Mouse (Mus musculus): ENCODE results near the gene Dip2a. TPM values are rescaled to one million over a fixed set of nuclear protein-coding genes. Genes with fewer than 3 reads are reported as not detected.

The Dip2a gene
- total RNA-seq, 1 experiment from 2014 or later = 6.0 TPM

DNA sequence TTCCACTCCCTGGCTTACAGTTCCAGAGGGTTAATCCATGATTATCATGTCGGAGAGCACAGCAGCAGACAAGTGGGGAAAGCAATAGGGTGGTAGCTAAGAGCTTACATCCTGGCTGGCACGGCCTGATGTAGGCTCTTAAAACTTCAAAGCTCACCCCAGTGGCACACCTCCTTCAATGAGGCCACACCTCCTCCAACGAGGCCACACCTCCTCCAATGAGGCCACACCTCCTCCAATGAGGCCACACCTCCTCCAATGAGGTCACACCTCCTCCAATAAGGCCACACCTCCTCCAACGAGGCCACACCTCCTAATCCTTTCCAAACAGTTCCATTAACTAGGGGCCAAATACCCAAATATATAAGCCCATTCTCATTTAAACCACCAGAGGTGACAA lies 130.9 kb downstream of the Dip2a start:
- no peak for ATAC-seq (replicated peaks in 1 of 2; ENCODE audit: insufficient read depth in 1 of 2, low FRiP score in 2 of 2, low TSS enrichment in 1 of 2, low read depth in 1 of 2, poor library complexity in 2 of 2, severe bottlenecking in 2 of 2)

DNA sequence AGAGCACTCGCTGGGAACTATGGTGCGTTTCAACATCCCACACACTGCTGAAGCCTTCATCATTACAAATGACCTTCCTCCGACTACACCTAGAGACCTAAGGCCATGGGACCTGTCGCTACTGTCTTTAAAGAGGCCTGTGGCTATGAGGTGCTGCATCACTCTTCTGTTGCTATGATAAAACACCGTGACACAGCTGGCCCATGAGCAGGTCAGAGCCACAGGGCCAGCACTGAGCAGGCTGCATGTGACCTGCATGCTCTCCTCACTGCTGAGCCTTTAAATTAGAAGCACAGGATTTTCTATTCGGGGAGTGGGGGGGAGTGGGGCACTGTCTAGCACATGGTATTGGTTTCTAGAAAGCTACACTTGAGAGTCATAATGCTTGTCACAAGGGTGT lies 133.0 kb downstream of the Dip2a start:
- ATAC-seq (replicated peaks in 1 of 2; ENCODE audit: insufficient read depth in 1 of 2, low FRiP score in 2 of 2, low TSS enrichment in 1 of 2, low read depth in 1 of 2, poor library complexity in 2 of 2, severe bottlenecking in 2 of 2) = no peak

DNA sequence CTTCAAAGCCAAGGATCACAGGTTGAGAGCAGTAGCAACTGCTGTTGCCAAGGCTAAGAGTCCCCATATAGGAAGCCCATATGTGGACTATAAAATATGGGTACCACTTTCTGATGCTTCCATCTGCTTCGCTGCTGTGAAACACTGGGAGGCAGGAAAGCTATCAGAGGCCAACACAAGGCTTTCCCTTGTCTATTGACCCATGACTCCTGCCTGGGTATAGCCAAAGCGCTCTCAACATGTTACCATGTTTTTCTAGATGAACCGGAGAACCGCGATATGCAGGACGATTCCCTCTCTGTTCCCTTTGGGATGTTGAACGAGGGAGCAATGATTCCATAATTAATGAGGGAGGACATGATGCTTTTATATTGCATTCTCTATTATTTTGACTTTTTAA lies 134.3 kb downstream of the Dip2a start:
- ATAC-seq (replicated peaks in 1 of 2; ENCODE audit: insufficient read depth in 1 of 2, low FRiP score in 2 of 2, low TSS enrichment in 1 of 2, low read depth in 1 of 2, poor library complexity in 2 of 2, severe bottlenecking in 2 of 2) = no peak

Other genes with a start within 250 kb of the Dip2a start
- gene Slc5a4b, start 234.3 kb downstream of the Dip2a start, total RNA-seq (2017) = not detected in 2 replicates
- not detected in 2 replicates for gene Slc5a4a, start 197.8 kb downstream of the Dip2a start, total RNA-seq (2017)
- gene Prmt2, start 107.4 kb downstream of the Dip2a start, total RNA-seq (2017) = 4.2 and 5.8 TPM in 2 replicates
- not detected in 2 replicates for gene S100b, start 91.4 kb downstream of the Dip2a start, total RNA-seq (2017)
- gene AC141477.1, start 95.2 kb upstream of the Dip2a start, total RNA-seq (2017) = not detected in 2 replicates
- 72.1 and 90.7 TPM in 2 replicates for gene Pcnt, start 97.5 kb upstream of the Dip2a start, total RNA-seq (2017)
- not detected in 2 replicates for gene 2610028H24Rik, start 103.8 kb upstream of the Dip2a start, total RNA-seq (2017)
- gene Mcm3ap, start 123.6 kb upstream of the Dip2a start, total RNA-seq (2017) = 65.7 and 67.2 TPM in 2 replicates
- gene Ybey, start 123.8 kb upstream of the Dip2a start, total RNA-seq (2017) = 6.1 and 7.1 TPM in 2 replicates
- gene Lss, start 186.3 kb upstream of the Dip2a start, total RNA-seq (2017) = 3.8 and 8.2 TPM in 2 replicates
- not detected in 2 replicates for gene Spatc1l, start 217.0 kb upstream of the Dip2a start, total RNA-seq (2017)
- not detected in 2 replicates for gene Ftcd, start 230.4 kb upstream of the Dip2a start, total RNA-seq (2017)